Mouse (Mus musculus): ENCODE data around the gene Gm49378.

Gene Gm49378

GRCm38 (mm10) chr14:55637795-55638194 is at the start of gene Gm49378:
Gene Gm49378, minus strand, starts transcription at chr14:55637895.
- no peak for DNase-seq (ENCODE audit: low spot score in 2 of 2)

GRCm38 (mm10) chr14:55682118-55682493 is 44.4 kb upstream of the Gm49378 start:
- DNase-seq (ENCODE audit: low spot score in 2 of 2): no peak

GRCm38 (mm10) chr14:55681160-55682117 is 43.7 kb upstream of the Gm49378 start, which contains the start of gene Tinf2:
Gene Tinf2, minus strand, starts transcription at chr14:55681820.
- DNase-seq (ENCODE audit: low spot score in 2 of 2): peak; percentile 81 to 90

- no peak for DNase-seq (ENCODE audit: low spot score in 2 of 2)
These were observed 39.9 kb upstream of the Gm49378 start for GRCm38 (mm10) chr14:55677615-55678014.

- no peak for DNase-seq (ENCODE audit: low spot score in 2 of 2)
These were observed 35.0 kb upstream of the Gm49378 start for GRCm38 (mm10) chr14:55672741-55673060.

GRCm38 (mm10) chr14:55671833-55672740 is 34.4 kb upstream of the Gm49378 start, which contains the start of the genes Gmpr2 and Nedd8:
Gene Gmpr2, plus strand, starts transcription at chr14:55671941.
Gene Nedd8, minus strand, starts transcription at chr14:55672124.
- DNase-seq (ENCODE audit: low spot score in 2 of 2): peak; percentile 68 to 79

- DNase-seq (ENCODE audit: low spot score in 2 of 2): no peak
These were observed 33.8 kb upstream of the Gm49378 start for GRCm38 (mm10) chr14:55671486-55671832.

GRCm38 (mm10) chr14:55660636-55661035 is 22.9 kb upstream of the Gm49378 start:
- no peak for DNase-seq (ENCODE audit: low spot score in 2 of 2)

- DNase-seq (ENCODE audit: low spot score in 2 of 2): peak; percentile 56 to 73
These were observed 22.4 kb upstream of the Gm49378 start, which contains the start of gene Mdp1 for GRCm38 (mm10) chr14:55659960-55660573. Gene Mdp1, minus strand, starts transcription at chr14:55660508.

- DNase-seq (ENCODE audit: low spot score in 2 of 2): no peak
These were observed 20.3 kb upstream of the Gm49378 start for GRCm38 (mm10) chr14:55658011-55658410.

GRCm38 (mm10) chr14:55656935-55657334 is 19.2 kb upstream of the Gm49378 start:
- no peak for DNase-seq (ENCODE audit: low spot score in 2 of 2)

- DNase-seq (ENCODE audit: low spot score in 2 of 2): no peak
These were observed 13.8 kb upstream of the Gm49378 start for GRCm38 (mm10) chr14:55651528-55651927.

- no peak for DNase-seq (ENCODE audit: low spot score in 2 of 2)
These were observed 12.2 kb upstream of the Gm49378 start, which contains the start of gene Tssk4 for GRCm38 (mm10) chr14:55649884-55650283. Gene Tssk4, plus strand, starts transcription at chr14:55650184.

GRCm38 (mm10) chr14:55644261-55644888 is 6.7 kb upstream of the Gm49378 start:
- DNase-seq (ENCODE audit: low spot score in 2 of 2): no peak

- peak; percentile 75 to 81 for DNase-seq (ENCODE audit: low spot score in 2 of 2)
These were observed 5.6 kb upstream of the Gm49378 start, which contains the start of gene Tm9sf1 for GRCm38 (mm10) chr14:55643060-55643907. Gene Tm9sf1, minus strand, starts transcription at chr14:55643806.

- no peak for DNase-seq (ENCODE audit: low spot score in 2 of 2)
These were observed 5.0 kb upstream of the Gm49378 start for GRCm38 (mm10) chr14:55642679-55643059.

GRCm38 (mm10) chr14:55641291-55641690 is 3.6 kb upstream of the Gm49378 start:
- no peak for DNase-seq (ENCODE audit: low spot score in 2 of 2)

GRCm38 (mm10) chr14:55640816-55641215 is 3.1 kb upstream of the Gm49378 start:
- DNase-seq (ENCODE audit: low spot score in 2 of 2): no peak

- DNase-seq (ENCODE audit: low spot score in 2 of 2): peak; percentile 55 to 67
These were observed 2.1 kb downstream of the Gm49378 start, which contains the start of gene Ipo4 for GRCm38 (mm10) chr14:55635523-55636007. Gene Ipo4, minus strand, starts transcription at chr14:55635957.

All from spleen, postnatal 14 days (tissue).